Mouse (Mus musculus): ENCODE results near the gene Rims3.

Rims3 gene

DNA sequence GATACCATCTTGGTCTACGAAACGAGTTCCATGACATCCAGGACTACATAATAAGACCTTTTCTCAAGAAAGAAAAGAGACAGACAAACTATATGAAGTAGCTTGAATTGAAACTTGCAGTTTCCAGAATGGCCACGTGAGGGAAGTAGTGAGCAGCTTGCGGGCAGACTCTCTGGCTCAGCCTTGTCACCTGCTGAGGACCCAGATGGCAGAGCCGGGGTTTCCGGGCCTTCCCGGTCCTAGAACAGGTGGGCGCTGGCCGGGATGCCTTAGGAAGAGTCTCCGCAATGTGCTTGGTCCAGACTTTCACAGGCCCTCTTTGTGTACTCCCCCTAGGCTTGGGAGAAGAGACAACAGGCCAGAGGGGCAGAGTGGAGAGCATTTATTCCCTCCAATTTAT, 3.7 kb upstream of the Rims3 start:
- peak; percentile 56 for DNase-seq

DNA sequence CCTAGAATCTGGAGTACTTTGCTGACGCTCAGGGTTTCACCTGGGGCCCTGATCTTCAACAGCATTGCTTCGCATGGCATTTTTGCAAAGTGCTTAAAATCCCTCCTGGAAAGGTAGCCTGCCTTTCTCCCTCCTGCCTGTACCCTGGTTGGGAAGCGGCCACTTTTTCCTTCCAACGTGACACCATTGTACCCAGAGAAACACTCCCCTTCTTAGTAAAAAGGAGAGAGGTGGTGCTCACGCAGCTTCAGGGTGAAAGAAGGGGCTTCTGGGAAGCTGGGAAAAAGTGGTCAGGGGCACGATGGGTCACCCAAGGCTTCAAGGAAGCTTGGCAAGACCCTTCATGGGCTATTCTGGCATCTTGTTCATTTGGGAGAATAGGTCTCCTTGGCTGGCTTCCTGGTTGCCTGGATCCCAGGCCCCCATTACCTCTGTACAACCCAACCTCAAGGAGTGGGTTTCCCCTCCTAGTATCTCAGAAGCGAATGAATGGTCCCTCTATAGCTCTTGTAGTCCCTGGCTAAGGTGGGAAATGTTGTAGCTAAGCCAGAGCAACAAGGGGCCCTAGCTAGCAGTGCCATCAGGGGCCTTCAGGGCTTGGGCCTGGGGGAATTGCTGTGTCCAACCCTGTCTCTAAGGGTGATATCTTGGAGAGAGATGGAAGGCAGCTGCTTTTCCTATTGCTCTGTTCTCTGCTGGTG, 894 bp downstream of the Rims3 start:
- no peak for DNase-seq

DNA sequence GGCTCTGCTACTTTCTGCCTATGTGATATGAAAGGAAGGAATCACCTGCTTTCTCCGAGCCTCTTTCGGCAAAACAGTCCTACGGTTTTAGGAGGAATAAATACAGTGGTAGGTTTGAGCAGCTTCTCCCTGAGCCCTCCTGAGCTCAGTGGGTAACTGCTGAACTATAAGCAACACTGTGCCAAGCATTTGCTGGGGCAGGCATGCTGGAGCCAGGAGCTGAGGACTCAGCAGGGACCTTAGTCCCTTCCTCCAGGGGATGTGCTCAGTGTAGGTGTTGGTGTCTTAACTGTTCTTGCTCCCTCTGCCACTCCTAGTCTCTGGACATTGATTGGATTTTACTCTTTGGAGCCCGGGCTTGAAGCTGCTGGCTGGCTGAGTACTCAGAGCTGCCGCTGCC, 1.8 kb downstream of the Rims3 start:
- DNase-seq = no peak

DNA sequence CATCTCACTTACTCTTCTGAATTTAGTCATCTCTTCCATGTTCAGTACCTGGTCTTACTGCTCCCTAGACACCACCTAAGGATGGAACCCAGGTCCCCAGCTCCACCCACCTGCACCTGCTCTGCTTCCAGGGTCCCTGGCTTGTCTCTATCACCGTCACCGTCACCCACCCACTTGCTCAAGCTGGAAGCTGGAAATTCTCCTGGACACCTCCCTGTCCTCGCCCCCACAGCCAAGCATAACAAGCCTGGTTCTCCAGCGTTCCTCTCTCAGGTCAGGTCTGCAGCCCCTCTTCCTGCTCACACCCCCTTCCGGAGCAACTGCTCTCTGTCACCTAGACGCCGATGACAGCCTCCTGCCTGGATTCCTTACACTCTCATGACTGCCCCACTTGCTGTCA, 5.2 kb downstream of the Rims3 start:
- peak; percentile 70 for DNase-seq

DNA sequence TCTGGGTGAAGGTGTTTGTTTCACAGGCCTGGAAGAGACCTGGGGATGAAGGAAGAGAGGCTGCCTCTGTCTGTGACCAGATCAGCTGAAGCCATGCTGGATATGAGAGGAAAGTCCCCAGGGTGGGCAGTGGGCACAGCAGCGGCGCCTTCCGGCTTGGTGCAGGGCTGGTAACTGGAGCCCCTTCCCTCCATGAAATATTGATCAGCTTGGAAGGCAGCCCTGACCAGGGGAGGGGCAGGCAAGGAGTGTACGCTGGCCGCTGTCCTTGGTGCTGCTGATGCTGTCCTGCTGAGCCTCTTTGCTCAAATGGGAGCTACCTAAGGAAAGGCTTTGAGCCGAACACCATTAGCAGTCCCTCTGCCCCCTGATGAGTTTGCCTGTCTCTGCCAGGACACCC, 11.6 kb downstream of the Rims3 start:
- no peak for DNase-seq

DNA sequence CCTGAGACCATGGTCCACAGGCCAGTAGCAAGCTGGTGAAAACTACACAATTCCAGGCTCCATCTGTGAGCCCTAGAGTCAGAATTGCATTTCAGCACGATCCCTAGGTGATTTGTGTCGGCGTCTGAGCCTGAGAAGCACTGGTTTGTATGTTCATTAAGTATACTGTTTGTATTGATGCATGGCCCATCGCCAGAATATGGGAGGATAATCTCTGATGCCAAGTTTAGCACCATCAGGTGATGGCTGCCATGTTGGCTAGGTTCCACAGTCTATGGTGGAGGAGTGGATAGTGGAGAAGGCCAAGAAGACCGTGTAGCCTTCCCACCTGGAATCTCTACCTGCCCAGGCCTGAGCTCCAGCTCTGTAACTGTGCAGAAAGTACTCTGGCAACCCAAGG, 13.6 kb downstream of the Rims3 start:
- DNase-seq = no peak

DNA sequence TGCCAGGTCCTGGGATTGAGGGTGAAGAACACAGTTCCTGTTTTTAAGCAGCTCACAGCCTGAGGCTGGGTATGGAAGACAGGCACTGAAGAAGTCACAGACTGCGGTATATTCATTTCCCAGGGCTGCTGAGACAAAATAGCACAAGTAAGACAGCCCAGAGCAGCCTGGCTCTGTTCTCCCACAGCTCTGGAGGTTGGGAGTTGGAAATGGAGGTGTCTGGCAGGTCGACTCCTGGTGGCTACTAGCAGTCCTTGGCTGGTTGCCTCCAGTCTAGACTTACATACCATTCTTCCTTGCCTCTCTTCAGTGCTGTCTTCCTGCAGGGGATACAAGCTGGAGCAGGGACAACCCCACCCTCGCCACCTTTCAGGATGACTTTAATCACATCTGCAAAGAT, 14.4 kb downstream of the Rims3 start:
- DNase-seq = no peak

DNA sequence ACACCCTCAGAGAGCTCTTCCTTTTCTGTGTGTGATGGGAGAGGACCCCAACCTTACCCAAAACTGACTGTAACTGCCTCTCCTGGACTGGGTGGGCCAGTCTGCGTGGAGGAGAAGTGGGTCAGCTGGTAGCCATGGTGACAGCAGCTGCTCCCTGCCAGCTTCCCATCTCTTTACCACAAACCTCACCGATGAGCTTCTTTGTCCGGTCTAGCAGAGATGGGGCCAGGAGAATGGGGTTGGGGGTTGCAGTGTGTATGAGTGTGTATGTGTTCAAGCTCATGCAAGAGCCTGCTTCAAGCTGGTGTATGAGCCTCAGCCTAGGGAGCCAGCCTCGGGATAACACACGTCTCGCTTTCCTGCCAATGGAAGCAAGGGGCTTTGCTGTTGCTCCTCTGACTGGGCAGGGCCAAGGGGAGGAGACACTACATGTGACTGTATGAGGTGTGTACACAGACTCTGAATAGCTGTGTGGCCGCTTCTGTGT, 15.7 kb downstream of the Rims3 start:
- no peak for DNase-seq

DNA sequence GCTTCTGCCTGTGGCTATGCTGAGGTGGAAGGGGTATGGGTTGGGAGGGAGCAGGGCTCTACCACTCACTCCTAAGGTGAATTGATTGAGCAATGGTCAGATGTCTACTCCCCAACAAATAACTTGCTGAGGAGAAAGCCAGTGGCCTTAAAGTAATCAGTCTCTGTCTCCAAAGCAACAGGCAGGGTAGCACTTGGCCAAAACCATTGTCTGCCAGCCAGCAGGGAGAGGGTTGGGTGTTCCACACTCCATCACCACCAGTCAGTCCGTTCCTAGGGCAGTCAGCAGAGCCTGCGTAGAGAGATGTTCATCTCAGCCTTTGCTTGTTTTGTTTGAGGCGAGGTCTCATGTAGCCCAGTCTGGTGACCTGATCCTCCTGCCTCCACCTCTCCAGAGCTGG, 21.3 kb downstream of the Rims3 start:
- DNase-seq = no peak

DNA sequence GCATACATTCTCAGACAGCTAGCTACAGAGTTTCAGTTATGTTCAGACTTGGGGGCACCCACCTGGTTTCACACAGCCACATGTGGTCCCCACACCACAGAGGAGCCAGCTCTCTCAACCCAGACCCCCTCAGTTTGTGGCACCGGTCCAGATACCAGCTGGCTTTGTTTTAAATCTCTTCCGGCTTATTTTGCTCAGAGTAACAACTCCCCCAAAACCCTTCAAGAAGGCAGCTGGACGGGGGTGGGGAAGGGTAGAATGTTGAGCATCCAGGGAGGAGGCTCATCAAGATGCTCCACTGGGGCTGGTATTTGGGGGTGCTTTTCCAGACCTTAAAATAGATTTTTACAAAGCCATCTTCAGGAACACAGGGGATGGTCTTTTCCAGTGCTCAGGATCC, 24.1 kb downstream of the Rims3 start:
- no peak for DNase-seq

DNA sequence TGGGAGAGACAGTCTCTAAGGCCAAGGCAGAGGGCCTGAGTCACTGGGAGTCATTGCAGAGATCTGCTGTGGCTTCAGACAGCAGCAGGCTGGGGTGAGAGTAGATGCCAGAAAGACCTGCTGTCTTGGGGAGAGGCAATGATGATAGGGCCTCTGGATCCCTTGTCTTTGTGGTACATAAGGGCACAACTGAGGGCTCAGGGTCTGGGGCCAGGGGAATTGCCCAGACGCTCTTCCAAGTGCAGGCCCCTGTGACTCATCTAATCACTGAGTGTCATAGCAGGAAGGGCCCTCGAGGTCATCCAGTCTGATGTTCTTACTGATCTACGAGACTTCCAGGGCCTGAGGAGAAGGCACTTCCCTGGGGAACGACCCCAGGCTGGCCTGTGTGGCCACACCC, 24.8 kb downstream of the Rims3 start:
- no peak for DNase-seq

DNA sequence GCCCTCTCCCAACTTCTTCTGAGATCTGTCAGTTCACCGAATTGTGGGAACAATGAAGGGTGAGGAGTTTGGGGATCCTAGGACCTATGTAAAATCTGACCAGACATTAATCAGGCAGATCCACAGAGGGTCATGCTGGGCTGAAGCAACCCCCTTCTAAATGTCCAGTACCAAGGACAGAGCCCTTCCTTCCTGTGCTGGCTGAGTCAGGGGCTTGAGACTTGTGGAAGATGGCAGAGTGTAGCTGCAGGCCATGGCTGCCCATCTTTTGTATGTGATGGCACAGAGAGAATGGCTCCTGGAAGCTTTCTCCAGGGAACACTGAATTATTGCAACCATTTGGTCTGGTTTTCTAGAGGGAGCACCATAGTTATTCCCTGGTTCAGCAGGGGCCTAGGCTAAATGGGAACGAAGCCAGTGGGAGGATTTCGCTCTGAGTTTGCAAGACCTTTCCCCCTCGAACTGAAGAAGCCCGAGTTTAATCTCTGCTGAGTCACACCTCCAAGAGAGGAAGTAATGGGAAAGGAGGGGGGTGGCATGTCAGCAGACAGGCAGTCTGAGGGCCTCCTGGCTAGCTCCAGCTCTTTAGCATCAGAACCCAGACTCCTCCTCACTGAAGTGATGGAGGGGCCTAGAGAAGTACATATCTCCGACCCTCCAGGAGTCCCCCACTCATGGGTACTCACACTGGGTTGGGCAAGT, 26.3 kb downstream of the Rims3 start:
- no peak for DNase-seq

DNA sequence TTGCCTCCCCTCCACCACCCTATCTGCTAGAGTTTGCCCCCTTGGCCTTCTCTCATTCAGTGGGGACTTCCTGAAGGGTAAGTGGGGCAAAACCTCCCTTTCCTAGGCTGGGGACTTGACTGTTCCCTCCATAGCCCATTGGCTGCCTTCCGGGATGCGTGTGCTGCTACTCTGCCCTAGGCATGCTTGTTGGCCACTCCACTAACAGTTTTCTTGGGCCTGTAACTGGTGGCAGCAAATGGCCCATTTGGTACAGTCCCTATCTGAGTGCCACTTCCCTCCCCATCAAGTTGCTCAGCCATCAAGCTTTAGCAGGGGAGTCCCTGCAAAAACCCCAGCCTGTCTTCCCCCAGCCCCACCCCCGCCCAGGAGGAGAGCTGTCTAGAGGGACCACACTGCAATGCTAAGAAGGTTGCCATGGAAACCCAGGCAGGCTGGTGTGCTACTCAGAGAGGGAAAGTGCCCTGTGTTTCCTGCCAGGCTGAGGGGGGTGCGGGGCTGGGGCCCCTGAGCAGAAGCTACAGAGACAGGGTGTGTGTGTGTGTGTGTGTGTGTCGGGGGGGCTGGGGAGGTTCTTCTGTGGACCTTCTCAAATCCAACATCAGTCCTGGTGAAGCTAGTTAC, 27.5 kb downstream of the Rims3 start:
- peak; percentile 56 for DNase-seq

DNA sequence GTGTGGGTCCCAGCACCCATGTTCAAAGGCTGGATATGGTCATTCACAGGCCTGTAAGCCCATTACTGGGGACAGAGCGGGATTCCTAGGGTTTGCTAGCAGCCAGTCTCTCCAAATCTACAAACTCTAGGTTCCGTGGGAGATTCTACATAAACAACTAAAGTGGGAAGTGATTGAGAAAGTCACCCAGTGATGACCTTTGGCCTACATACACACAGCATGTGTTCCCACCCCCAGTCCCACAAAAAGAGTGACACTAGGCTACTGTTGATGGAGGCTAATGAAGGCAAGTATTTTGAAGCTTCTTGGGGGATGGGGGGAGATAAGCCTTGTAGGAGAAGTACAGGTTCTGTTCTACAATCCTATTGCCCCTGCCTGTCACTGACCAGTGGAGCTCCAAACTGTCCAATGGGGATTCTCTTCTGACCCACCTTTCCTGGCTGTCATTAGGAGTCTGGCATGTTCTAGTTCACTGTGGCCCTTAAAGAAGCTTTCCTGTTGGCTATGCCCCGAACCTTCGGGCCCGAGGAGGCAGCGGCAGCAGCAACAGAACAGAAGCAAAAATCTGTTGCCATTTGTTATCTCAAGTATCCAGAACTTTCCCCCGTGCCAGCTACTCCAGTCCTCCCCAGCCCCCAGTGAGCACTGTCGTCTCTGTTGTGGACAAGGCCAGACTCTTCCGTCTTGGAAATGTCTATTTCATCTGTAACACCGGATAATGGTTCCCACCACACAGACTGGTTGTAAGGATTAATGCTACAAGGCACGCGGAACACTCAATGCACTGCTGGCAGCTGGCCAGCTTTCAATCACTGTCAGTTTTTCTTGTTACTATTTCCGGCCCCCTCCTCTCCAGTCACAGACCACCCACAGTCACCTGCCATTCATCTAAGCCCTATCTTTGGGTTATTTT, 30.8 kb downstream of the Rims3 start:
- no peak for DNase-seq

DNA sequence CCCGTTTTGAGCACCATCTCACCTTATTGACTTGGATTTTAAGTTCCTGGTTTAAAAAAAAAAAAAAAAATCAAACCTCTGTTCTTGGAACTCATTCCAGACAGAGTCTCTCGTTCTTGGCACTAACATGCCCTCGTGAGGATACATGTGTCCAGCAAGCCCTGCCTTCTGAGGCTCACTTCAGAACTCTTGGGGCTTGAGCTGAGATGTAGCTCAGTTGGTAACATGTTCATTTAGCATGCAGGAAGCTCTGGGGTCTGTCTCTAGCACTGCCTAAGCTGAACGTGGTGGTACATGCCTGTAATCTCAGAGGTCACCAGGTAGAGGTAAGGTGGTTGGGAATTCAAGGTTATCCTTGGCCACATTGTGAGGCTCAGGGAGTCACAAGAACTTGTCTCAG, 31.5 kb downstream of the Rims3 start:
- DNase-seq = no peak

DNA sequence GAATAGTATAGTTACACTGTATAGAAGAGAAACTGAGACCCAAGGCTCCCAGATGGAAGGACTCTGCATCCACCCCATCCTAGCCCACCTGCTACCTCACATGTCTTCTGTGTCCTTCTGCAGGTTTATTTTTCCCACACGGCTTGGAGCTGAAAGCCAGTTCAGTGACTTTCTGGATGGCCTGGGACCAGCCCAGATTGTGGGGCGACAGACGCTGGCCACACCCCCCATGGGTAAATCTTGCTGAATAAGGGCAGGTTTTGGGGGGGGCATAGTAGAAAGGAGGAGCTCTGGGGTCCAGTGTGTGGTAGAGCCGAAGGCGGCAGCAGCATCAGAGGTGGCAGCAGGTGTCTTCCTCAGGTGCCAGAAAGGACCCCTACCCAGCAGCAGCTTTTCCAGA, 32.2 kb downstream of the Rims3 start:
- DNase-seq = no peak

DNA sequence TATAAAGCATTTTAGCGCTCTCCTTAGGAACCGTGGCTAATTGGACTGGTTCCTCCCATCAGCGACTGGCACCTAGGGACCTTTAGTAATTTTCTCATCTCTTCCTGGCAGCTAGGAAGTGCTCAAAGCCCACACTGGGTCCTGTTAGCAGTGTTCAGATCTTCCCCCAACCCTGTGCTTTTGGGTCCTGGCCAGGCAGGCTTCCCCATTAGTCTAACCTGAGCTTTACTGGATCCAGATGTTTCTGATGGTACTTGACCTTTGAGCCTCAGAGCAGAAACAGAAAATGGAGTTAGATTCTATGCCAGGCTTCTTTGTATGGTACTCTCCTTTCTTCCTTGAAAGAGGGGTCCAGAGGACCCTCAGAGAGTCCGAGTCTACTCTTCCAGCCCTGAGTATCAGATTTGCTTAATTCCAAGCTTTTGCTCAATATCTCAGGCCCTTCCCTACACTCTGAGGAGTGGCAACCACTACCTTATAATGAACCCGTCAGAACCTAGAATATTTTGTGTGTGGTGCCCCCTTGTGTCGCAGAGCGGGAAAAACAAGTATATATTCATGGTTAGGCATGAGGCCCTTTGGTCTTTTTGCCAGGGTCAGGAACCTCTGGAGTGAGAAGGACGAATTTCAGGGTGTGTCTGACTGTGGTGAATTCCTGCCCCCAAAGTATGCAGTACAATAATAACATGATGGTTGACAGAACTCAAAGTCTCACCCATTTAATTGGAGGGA, 32.9 kb downstream of the Rims3 start:
- no peak for DNase-seq

DNA sequence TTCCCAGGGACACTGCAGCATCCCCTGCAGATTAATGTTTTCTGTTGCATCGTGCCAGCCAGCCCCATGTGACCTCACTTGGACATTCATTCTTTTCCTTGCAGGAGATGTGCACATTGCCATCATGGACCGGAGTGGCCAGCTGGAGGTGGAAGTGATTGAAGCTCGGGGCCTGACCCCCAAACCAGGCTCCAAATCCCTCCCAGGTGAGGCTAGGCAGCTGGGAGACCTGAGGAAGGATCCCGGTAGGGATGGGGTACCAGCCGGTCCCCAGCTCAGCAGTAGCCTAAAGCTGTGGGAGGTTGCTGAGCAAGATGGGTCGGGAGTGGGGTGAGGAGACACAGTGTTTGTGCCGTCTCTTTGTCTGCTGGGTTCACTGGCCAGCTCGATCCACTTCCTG, 34.3 kb downstream of the Rims3 start:
- no peak for DNase-seq

DNA sequence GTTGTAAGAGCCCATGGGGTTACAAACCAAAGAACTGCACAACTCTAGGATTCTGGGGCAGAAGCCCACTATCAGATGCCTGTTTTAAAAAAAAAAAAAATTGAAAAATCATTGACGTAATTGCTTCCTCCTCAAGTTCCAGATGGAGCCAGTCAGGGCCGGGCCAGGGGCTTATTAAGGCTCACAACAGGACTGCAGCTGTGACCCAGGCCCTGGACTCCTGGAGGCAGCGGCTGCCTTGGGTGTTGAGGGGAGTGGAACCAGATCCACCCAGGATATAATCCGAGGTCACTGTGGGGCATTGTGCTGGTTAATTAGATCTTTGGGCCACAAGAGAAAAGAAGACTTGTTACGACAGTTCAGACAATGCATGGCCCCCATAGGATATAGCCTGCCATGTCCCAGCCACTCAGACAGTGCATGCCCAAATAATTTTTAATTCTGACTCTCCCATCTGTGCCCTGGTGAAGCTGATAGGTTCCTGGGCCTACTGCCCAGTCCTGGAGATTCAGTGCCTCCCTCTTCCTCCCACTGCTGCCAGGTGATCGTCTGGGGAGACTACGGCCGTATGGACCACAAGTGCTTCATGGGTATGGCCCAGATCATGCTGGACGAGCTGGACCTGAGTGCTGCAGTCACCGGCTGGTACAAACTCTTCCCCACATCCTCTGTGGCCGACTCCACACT, 36.3 kb downstream of the Rims3 start:
- no peak for DNase-seq

DNA sequence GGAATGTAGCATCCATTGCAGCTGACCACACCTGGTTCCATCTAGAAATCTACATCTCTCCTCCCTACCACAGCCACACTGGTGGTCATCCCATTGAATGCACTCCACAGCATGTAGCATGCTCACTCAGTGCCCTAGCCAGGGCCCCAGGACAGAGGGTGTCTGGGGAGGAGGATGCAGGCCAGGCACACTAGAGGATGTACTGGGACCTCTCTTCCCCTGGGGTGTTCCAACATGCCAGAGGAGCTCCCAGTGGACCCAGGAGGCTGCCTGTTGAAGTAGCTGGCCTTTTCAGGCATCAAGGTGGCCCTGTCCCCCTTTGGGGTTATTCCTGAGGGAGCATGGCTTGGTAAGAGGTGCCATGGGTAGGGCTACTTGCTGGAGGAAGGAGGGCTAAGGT, 37.3 kb downstream of the Rims3 start:
- no peak for DNase-seq

DNA sequence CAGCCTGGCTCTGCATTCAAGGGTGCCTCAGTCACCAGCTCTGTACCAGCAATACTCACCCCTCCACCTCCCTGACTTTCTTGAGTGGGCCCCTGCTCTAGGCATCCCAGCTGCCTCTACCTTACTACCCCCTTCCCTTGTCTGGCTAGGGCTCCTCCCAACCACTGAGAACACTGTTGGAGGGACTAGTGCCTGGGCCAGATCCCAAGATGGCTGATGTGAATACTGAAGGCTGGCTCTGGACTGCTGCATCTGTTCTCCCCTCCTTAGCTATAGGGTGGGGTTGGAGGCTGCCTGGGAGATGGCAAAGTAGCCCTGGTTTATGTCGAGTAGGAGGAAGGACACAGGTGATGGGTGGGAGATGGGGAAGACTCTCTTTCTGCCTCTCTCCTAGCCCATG, 37.9 kb downstream of the Rims3 start:
- no peak for DNase-seq

Measured in right cerebral cortex, postnatal 25 days (tissue).